Mouse (Mus musculus) heart, postnatal 25 days (tissue): ENCODE measurements around the gene Dlgap1. TPM values are rescaled to one million over a fixed set of nuclear protein-coding genes. Genes with fewer than 3 reads are reported as not detected.
"Not testable (repeated sequence)": the region's sequence is repeated elsewhere in the genome, so short reads cannot be mapped to it uniquely, and the experiment has no call there.

ENCODE experiments used
- DNase-seq: peaks from one replicate; pipeline ENCODE4 v3.0.0; 2022; ENCODE audit warnings: low spot score
- intact Hi-C: fragments of 180-260 bp; cut with DNase I; formaldehyde crosslinking; loops from one replicate; pipeline ENCODE4 v1.15.1; 2025
- total RNA-seq, 2 experiments: library from RNA; stranded (reverse); gene quantifications; 2 replicates each; pipeline ENCODE4 v1.2.3; 2021

Gene Dlgap1
- total RNA-seq, 2 experiments from 2014 or later: 0.28 to 0.39 TPM

GRCm38 (mm10) chr17:70510441-70510840 is 541.6 kb downstream of the Dlgap1 start:
- intact Hi-C loops: no loop called here
- no peak for DNase-seq

GRCm38 (mm10) chr17:70511401-70511800 is 542.5 kb downstream of the Dlgap1 start:
- intact Hi-C loops: no loop called here
- DNase-seq: no peak

GRCm38 (mm10) chr17:70513736-70514135 is 544.9 kb downstream of the Dlgap1 start:
- DNase-seq: no peak
- intact Hi-C loops: no loop called here

- DNase-seq: no peak
- intact Hi-C loops: no loop called here
These were observed 547.6 kb downstream of the Dlgap1 start for GRCm38 (mm10) chr17:70516506-70516905.

GRCm38 (mm10) chr17:70517333-70517732 is 548.5 kb downstream of the Dlgap1 start:
- intact Hi-C loops: no loop called here
- no peak for DNase-seq

- intact Hi-C loops: loop anchor here (10.0 kb wide), 1 partner anchor 454 kb away; no protein-coding TSS in a partner anchor
- no peak for DNase-seq
These were observed 552.4 kb downstream of the Dlgap1 start for GRCm38 (mm10) chr17:70521058-70521851.

- no peak for DNase-seq
- intact Hi-C loops: loop anchor here (10.0 kb wide), 1 partner anchor 453 kb away; no protein-coding TSS in a partner anchor
These were observed 553.1 kb downstream of the Dlgap1 start for GRCm38 (mm10) chr17:70521971-70522370.

- DNase-seq: no peak
- intact Hi-C loops: loop anchor here (2.0 to 10.0 kb wide), 3 partner anchors 105 to 449 kb away; no protein-coding TSS in a partner anchor
These were observed 557.1 kb downstream of the Dlgap1 start for GRCm38 (mm10) chr17:70525990-70526389.

- intact Hi-C loops: loop anchor here (2.0 to 10.0 kb wide), 3 partner anchors 104 to 448 kb away; no protein-coding TSS in a partner anchor
- no peak for DNase-seq
These were observed 558.2 kb downstream of the Dlgap1 start for GRCm38 (mm10) chr17:70527101-70527500.

- no peak for DNase-seq
- intact Hi-C loops: loop anchor here (10.0 kb wide), 1 partner anchor 446 kb away; no protein-coding TSS in a partner anchor
These were observed 559.6 kb downstream of the Dlgap1 start for GRCm38 (mm10) chr17:70528196-70529187.

GRCm38 (mm10) chr17:70534321-70534720 is 565.4 kb downstream of the Dlgap1 start:
- intact Hi-C loops: no loop called here
- DNase-seq: no peak

- intact Hi-C loops: no loop called here
These were observed 572.9 kb downstream of the Dlgap1 start for GRCm38 (mm10) chr17:70541816-70542215.

GRCm38 (mm10) chr17:70550793-70551192 is 581.9 kb downstream of the Dlgap1 start:
- no peak for DNase-seq
- intact Hi-C loops: no loop called here

More at GRCm38 (mm10) chr17:70541816-70542215, 572.9 kb downstream of the Dlgap1 start:
- DNase-seq: no peak

- no peak for DNase-seq
- intact Hi-C loops: no loop called here
These were observed 592.7 kb downstream of the Dlgap1 start for GRCm38 (mm10) chr17:70561547-70561946.

GRCm38 (mm10) chr17:70570848-70571247 is 602.0 kb downstream of the Dlgap1 start:
- intact Hi-C loops: no loop called here

GRCm38 (mm10) chr17:70583042-70583441 is 614.2 kb downstream of the Dlgap1 start:
- intact Hi-C loops: no loop called here
- no peak for DNase-seq

More at GRCm38 (mm10) chr17:70570848-70571247, 602.0 kb downstream of the Dlgap1 start:
- DNase-seq: no peak

- DNase-seq: no peak
- intact Hi-C loops: no loop called here
These were observed 618.0 kb downstream of the Dlgap1 start for GRCm38 (mm10) chr17:70586735-70587425.

GRCm38 (mm10) chr17:70587975-70588630 is 619.2 kb downstream of the Dlgap1 start:
- intact Hi-C loops, DNase-seq: not testable (repeated sequence)

- intact Hi-C loops: no loop called here
- DNase-seq: no peak
These were observed 619.8 kb downstream of the Dlgap1 start for GRCm38 (mm10) chr17:70588691-70589090.
